Mouse (Mus musculus): ENCODE data around the gene Otp.

Otp gene

GRCm38 (mm10) chr13:94874656-94875395, 576 bp upstream of the Otp start:
- DNase-seq = no peak

- DNase-seq = no peak
Measured at GRCm38 (mm10) chr13:94876286-94877210, 1.1 kb downstream of the Otp start.

GRCm38 (mm10) chr13:94877211-94877590, 1.8 kb downstream of the Otp start:
- no peak for DNase-seq

GRCm38 (mm10) chr13:94877991-94878745, 2.8 kb downstream of the Otp start:
- no peak for DNase-seq

GRCm38 (mm10) chr13:94881201-94881600, 5.8 kb downstream of the Otp start:
- no peak for DNase-seq

- DNase-seq = no peak
Measured at GRCm38 (mm10) chr13:94882221-94882620, 6.8 kb downstream of the Otp start.

GRCm38 (mm10) chr13:94882711-94883145, 7.3 kb downstream of the Otp start:
- no peak for DNase-seq

GRCm38 (mm10) chr13:94883163-94883965, 8.0 kb downstream of the Otp start:
- no peak for DNase-seq

GRCm38 (mm10) chr13:94883966-94884960, 8.9 kb downstream of the Otp start:
- DNase-seq = no peak

- DNase-seq = no peak
Measured at GRCm38 (mm10) chr13:94885291-94886235, 10.2 kb downstream of the Otp start.

GRCm38 (mm10) chr13:94907841-94908240, 32.4 kb downstream of the Otp start:
- no peak for DNase-seq

- DNase-seq = no peak
Measured at GRCm38 (mm10) chr13:94912961-94913360, 37.6 kb downstream of the Otp start.

- DNase-seq = no peak
Measured at GRCm38 (mm10) chr13:94915654-94916053, 40.3 kb downstream of the Otp start.

GRCm38 (mm10) chr13:94928086-94928485, 52.7 kb downstream of the Otp start:
- DNase-seq = no peak

Data from thymus, postnatal 36 days (tissue).